Mouse (Mus musculus) MEL (cell line): ENCODE data around the gene Gm27029. TPM values are rescaled to one million over a fixed set of nuclear protein-coding genes. Genes with fewer than 3 reads are reported as not detected.

Experiments
- DNase-seq: peaks from one replicate; pipeline ENCODE4 v3.0.0; 2011; ENCODE audit warnings: low read depth, low spot score
- H3K27ac ChIP-seq: 2 replicates; pipeline ENCODE4 v1.5.1; 2012; ENCODE audit warnings: low read depth, mild to moderate bottlenecking, control low read depth, low read length, moderate library complexity; ENCODE audit not compliant: control insufficient read depth
- H3K27me3 ChIP-seq, 2 experiments: fragments of 150-350 bp in 1 of 2; sonication (generic) in 1 of 2; 2 replicates each; pipeline ENCODE4 v1.6.1; 2012; ENCODE audit warnings: low read length in 2 of 2, mild to moderate bottlenecking in 2 of 2, improper control_type of control experiment in 1 of 2, moderate library complexity in 1 of 2; ENCODE audit not compliant: insufficient read depth in 2 of 2, control insufficient read depth in 1 of 2
- H3K36me3 ChIP-seq, 2 experiments: 2 replicates each; pipeline ENCODE4 v1.6.1; 2012 to 2014; ENCODE audit warnings: low read length in 2 of 2, improper control_type of control experiment in 1 of 2, inconsistent platforms in 1 of 2, mild to moderate bottlenecking in 1 of 2; ENCODE audit not compliant: insufficient read depth in 2 of 2, control insufficient read depth in 1 of 2
- H3K4me1 ChIP-seq, 2 experiments: fragments of 150-350 bp in 1 of 2; sonication (generic) in 1 of 2; 2 replicates each; pipeline ENCODE4 v1.6.1; 2012; ENCODE audit warnings: low read length in 2 of 2, improper control_type of control experiment in 1 of 2, mild to moderate bottlenecking in 1 of 2; ENCODE audit not compliant: insufficient read depth in 2 of 2, control insufficient read depth in 1 of 2
- H3K4me3 ChIP-seq, 2 experiments: fragments of 150-350 bp in 1 of 2; sonication (generic) in 1 of 2; 2 replicates each; pipeline ENCODE4 v1.5.1; 2012; ENCODE audit warnings: low read depth in 2 of 2, low read length in 2 of 2, mild to moderate bottlenecking in 2 of 2, moderate library complexity in 2 of 2, control low read depth in 1 of 2, improper control_type of control experiment in 1 of 2; ENCODE audit not compliant: control insufficient read depth in 1 of 2, insufficient read depth in 1 of 2
- H3K79me2 ChIP-seq: 2 replicates; pipeline ENCODE4 v1.6.1; 2012; ENCODE audit warnings: mild to moderate bottlenecking, low read length, moderate library complexity; ENCODE audit not compliant: control insufficient read depth, poor library complexity, insufficient read depth
- H3K9ac ChIP-seq: 2 replicates; pipeline ENCODE4 v1.6.1; 2012; ENCODE audit warnings: low read depth, mild to moderate bottlenecking, control low read depth, low read length, moderate library complexity; ENCODE audit not compliant: control insufficient read depth, poor library complexity, severe bottlenecking
- H3K9me3 ChIP-seq: fragments of 150-350 bp; sonication (generic); replicated peaks from 2 replicates; pipeline ENCODE4 v1.6.1; 2012; ENCODE audit warnings: mild to moderate bottlenecking, low read length, improper control_type of control experiment, moderate library complexity; ENCODE audit not compliant: insufficient read depth
- BHLHE40 ChIP-seq: IDR thresholded peaks from 2 replicates; pipeline ENCODE4 v1.6.1; 2012; ENCODE audit warnings: low read depth, mild to moderate bottlenecking, inconsistent platforms, low read length, improper control_type of control experiment, borderline replicate concordance
- CHD1 ChIP-seq: IDR thresholded peaks from 2 replicates; pipeline ENCODE4 v1.6.1; 2012; ENCODE audit warnings: low read depth, mild to moderate bottlenecking, inconsistent platforms, low read length, improper control_type of control experiment
- CTCF ChIP-seq, 3 experiments: IDR thresholded peaks in 2 of 3; conservative IDR thresholded peaks in 1 of 3; 2 replicates each; pipeline ENCODE4 v1.5.1; 2011 to 2012; ENCODE audit warnings: low read length in 3 of 3, low read depth in 2 of 3, mild to moderate bottlenecking in 2 of 3, improper control_type of control experiment in 1 of 3, inconsistent platforms in 1 of 3, mixed read lengths in 1 of 3, moderate library complexity in 1 of 3; ENCODE audit not compliant: control insufficient read depth in 1 of 3, insufficient read depth in 1 of 3, poor library complexity in 1 of 3, severe bottlenecking in 1 of 3
- HCFC1 ChIP-seq: IDR thresholded peaks from 2 replicates; pipeline ENCODE4 v1.6.1; 2012; ENCODE audit warnings: low read depth, mild to moderate bottlenecking, inconsistent platforms, low read length, improper control_type of control experiment, moderate library complexity
- KAT2A ChIP-seq: conservative IDR thresholded peaks from 2 replicates; pipeline ENCODE4 v1.6.1; 2012; ENCODE audit warnings: low read depth, low read length, improper control_type of control experiment, inconsistent platforms
- MAX ChIP-seq: IDR thresholded peaks from 2 replicates; pipeline ENCODE4 v1.6.1; 2011; ENCODE audit warnings: low read length, improper control_type of control experiment
- MAZ ChIP-seq: IDR thresholded peaks from 2 replicates; pipeline ENCODE4 v1.6.1; 2012; ENCODE audit warnings: low read depth, mild to moderate bottlenecking, inconsistent platforms, low read length, improper control_type of control experiment
- MEF2A ChIP-seq: IDR thresholded peaks from 2 replicates; pipeline ENCODE4 v1.6.1; 2014; ENCODE audit warnings: low read depth, mild to moderate bottlenecking, inconsistent platforms, low read length, improper control_type of control experiment; ENCODE audit not compliant: poor library complexity, insufficient replicate concordance, severe bottlenecking; ENCODE audit errors: extremely low read depth
- MYB ChIP-seq: IDR thresholded peaks from 2 replicates; pipeline ENCODE4 v1.6.1; 2011; ENCODE audit warnings: mild to moderate bottlenecking, low read depth, low read length, improper control_type of control experiment
- MYC ChIP-seq: IDR thresholded peaks from 2 replicates; pipeline ENCODE4 v1.6.1; 2011; ENCODE audit warnings: low read depth, mild to moderate bottlenecking, low read length, improper control_type of control experiment, moderate library complexity
- NELFE ChIP-seq: IDR thresholded peaks from 2 replicates; pipeline ENCODE4 v1.6.1; 2011; ENCODE audit warnings: low read depth, low read length, improper control_type of control experiment
- POLR2A ChIP-seq, 2 experiments: IDR thresholded peaks; 2 replicates each; pipeline ENCODE4 v1.6.1; 2011 to 2012; ENCODE audit warnings: low read length in 2 of 2, mild to moderate bottlenecking in 2 of 2, control low read depth in 1 of 2, improper control_type of control experiment in 1 of 2, low read depth in 1 of 2, moderate library complexity in 1 of 2; ENCODE audit not compliant: control insufficient read depth in 1 of 2, insufficient read depth in 1 of 2, poor library complexity in 1 of 2
- POLR2AphosphoS2 ChIP-seq: IDR thresholded peaks from 2 replicates; pipeline ENCODE4 v1.6.1; 2011; ENCODE audit warnings: low read length, improper control_type of control experiment
- RAD21 ChIP-seq: IDR thresholded peaks from 2 replicates; pipeline ENCODE4 v1.6.1; 2011; ENCODE audit warnings: mild to moderate bottlenecking, low read depth, low read length, improper control_type of control experiment
- RCOR1 ChIP-seq: IDR thresholded peaks from 2 replicates; pipeline ENCODE4 v1.6.1; 2012; ENCODE audit warnings: low read depth, mild to moderate bottlenecking, inconsistent platforms, low read length, improper control_type of control experiment
- SIN3A ChIP-seq: IDR thresholded peaks from 2 replicates; pipeline ENCODE4 v1.6.1; 2012; ENCODE audit warnings: low read length, improper control_type of control experiment, inconsistent platforms
- SMC3 ChIP-seq: IDR thresholded peaks from 2 replicates; pipeline ENCODE4 v1.6.1; 2011; ENCODE audit warnings: low read depth, low read length, improper control_type of control experiment
- TBP ChIP-seq: IDR thresholded peaks from 2 replicates; pipeline ENCODE4 v1.8.0; 2011; ENCODE audit warnings: low read depth, low read length, improper control_type of control experiment
- ZNF384 ChIP-seq: IDR thresholded peaks from 2 replicates; pipeline ENCODE4 v1.6.1; 2012; ENCODE audit warnings: low read depth, mild to moderate bottlenecking, inconsistent platforms, low read length, improper control_type of control experiment
- polyA plus RNA-seq, 2 experiments: library from polyadenylated mRNA; stranded (reverse) in 1 of 2; unstranded in 1 of 2; fragments of >175 nt in 1 of 2; fragments of >200 nt in 1 of 2; gene quantifications; 2 replicates each; pipeline versions ENCODE4 v1.2.1 to v1.2.4; 2012; ENCODE audit warnings: low replicate concordance in 2 of 2, low read depth in 1 of 2; ENCODE audit not compliant: insufficient read length in 2 of 2, insufficient read depth in 1 of 2, missing spikeins in 1 of 2
- total RNA-seq: library from RNA; depleted of rRNA; stranded (reverse); fragments of 300-350 nt; gene quantifications from 2 replicates; pipeline ENCODE4 v1.2.3, GENCODE M21; 2012

Gene Gm27029
- total and polyA plus RNA-seq, 3 experiments, result 4.2 to 6.8 TPM; not detected in 1

- TF ChIP-seq SIN3A, result peak; percentile 86
- TF ChIP-seq POLR2AphosphoS2, result no peak
- TF ChIP-seq CTCF (IDR thresholded peaks at IDR 0.05 in 2 of 3, conservative IDR thresholded peaks at IDR 0.05 in 1 of 3; ENCODE audit: control insufficient read depth in 1 of 3, insufficient read depth in 1 of 3, low read depth in 2 of 3, low read length in 3 of 3, poor library complexity in 1 of 3, severe bottlenecking in 1 of 3), result peak in 1 of 3 experiments; percentile 2; a peak in 1 of 6 replicates
- no peak for TF ChIP-seq RAD21
- TF ChIP-seq, all 39 proteins: peak for 18
Observed at GRCm38 (mm10) chr11:101417101-101417855, 7.3 kb downstream of the Gm27029 start, which contains the start of gene Aarsd1 (continued).

GRCm38 (mm10) chr11:101416433-101417100, 8.0 kb downstream of the Gm27029 start:
- Histone ChIP-seq H3K4me3 (peak overlapping the region; percentile 86 to 89), H3K27ac (peak overlapping the region; percentile 85)
- peak; percentile 27; the same call in 1 of the 2 replicates for TF ChIP-seq MAX
- TF ChIP-seq POLR2A (IDR thresholded peaks at IDR 0.05; ENCODE audit: control insufficient read depth in 1 of 2, insufficient read depth in 1 of 2, low read depth in 1 of 2, low read length in 2 of 2, poor library complexity in 1 of 2), result peak in 1 of 2 experiments; percentile 67; a peak in 2 of 4 replicates
- TF ChIP-seq RCOR1, result 0 out of 2 replicates have a peak, but pooled peaks have one; percentile 37
- peak; percentile 23; the same call in 1 of the 2 replicates for TF ChIP-seq HCFC1
- TF ChIP-seq TBP, result peak; percentile 83
- TF ChIP-seq MAZ, result 0 out of 2 replicates have a peak, but pooled peaks have one; percentile 34
- TF ChIP-seq BHLHE40, result no peak
- TF ChIP-seq KAT2A, result no peak
- peak; percentile 93 for TF ChIP-seq ZNF384
- TF ChIP-seq NELFE, result peak; percentile 56; the same call in 1 of the 2 replicates
- no peak for TF ChIP-seq MEF2A

GRCm38 (mm10) chr11:101415306-101415705, 9.3 kb downstream of the Gm27029 start:
- TF ChIP-seq CHD1 (no peak), TBP (peak; percentile 60), MAZ (no peak), MYB (no peak), SMC3 (peak; percentile 23; the same call in 1 of the 2 replicates), MYC (0 out of 2 replicates have a peak, but pooled peaks have one; percentile 38), CTCF (IDR thresholded peaks at IDR 0.05 in 2 of 3, conservative IDR thresholded peaks at IDR 0.05 in 1 of 3; ENCODE audit: control insufficient read depth in 1 of 3, insufficient read depth in 1 of 3, low read depth in 2 of 3, low read length in 3 of 3, poor library complexity in 1 of 3, severe bottlenecking in 1 of 3) (peak in 1 of 3 experiments; percentile 44; a peak in 2 of 6 replicates), MAX (no peak)
- Histone ChIP-seq H3K79me2 (peaks cover 12% of the 10 kb centered on the region), H3K9me3 (no peaks in the 10 kb centered on the region), H3K36me3 (peaks cover 4 to 17% of the 10 kb centered on the region in 2 experiments), H3K4me3 (no peak overlapping the region), H3K9ac (no peak overlapping the region), H3K27ac (no peak overlapping the region), H3K4me1 (peaks cover 8 to 11% of the 10 kb centered on the region in 2 experiments), H3K27me3 (no peaks in the 10 kb centered on the region)
- DNase-seq, result peak; percentile 57

More at GRCm38 (mm10) chr11:101416433-101417100, 8.0 kb downstream of the Gm27029 start:
- Histone ChIP-seq H3K9ac (peak overlapping the region; percentile 95), H3K36me3 (peaks cover 2 to 19% of the 10 kb centered on the region in 2 experiments), H3K9me3 (no peaks in the 10 kb centered on the region), H3K79me2 (peaks cover 12% of the 10 kb centered on the region), H3K27me3 (no peaks in the 10 kb centered on the region), H3K4me1 (peaks cover 8 to 12% of the 10 kb centered on the region in 2 experiments)
- DNase-seq, result peak; percentile 90
